Mouse (Mus musculus): ENCODE measurements around the gene Pros1.

The Pros1 gene

DNA sequence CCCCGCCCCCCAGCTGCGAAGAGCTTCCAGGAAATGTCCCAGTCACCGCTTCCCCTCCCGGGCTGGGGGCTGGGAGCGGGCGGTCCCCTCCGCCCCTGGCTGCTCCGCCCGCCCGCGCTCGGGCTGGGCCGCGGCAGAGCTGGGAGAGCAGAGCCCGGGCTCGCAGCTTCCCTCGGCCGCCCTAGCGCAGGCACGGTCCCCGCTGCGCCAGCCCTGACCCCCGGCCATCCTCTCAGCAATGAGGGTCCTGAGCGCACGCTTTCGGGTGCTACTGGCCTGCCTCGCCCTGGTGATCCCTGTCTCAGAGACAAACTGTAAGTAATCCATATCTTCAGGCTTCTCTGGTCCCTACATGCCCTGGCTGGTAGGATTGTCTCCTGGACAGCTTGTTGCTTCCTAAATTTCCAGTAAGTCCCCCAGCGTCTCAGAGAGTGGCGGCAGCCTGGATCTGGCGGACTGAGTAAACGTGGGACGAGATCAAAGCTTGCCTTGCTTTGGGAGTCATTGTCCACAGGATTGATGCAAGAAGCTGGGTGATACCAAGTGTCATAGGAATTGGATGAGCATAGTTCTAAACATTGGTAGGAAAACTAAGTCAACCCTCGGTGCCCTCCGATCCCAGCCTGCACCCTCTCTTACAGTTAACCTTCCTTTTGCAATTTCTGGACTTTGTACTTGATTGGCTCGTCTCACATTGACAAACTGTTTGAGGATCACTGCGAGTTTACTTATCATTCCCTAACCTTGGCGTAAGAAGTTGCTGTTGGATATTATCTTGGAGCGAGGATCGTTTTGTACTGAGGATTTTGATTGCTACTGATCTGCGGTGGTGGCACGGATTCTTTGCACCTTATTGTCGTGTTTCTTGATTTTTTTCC is at the start of gene Pros1:
Gene Pros1 (plus strand): TSS at position 117 of the 878 bp plus-strand sequence.
- DNase-seq (ENCODE audit: low spot score in 2 of 2), result no peak

DNA sequence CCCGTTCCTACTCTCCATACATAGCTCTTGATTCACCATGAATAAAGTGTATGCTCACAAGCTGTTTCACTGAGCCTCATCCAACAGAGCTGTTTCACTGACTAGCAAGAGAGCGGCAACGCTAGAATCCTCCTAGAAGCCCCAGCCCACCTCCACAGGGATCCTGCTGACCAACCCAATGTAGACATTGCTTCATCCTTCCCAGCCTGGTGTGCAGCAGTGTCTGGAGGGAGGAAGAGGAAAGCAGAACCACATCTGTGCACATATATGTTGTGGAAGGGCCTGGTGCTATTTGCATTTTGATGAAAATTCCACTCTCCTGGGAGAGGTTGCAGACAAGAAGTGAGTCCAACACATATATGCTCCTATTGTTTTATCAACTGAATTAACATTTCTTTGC is 49.5 kb upstream of the Pros1 start:
- DNase-seq (ENCODE audit: low spot score in 2 of 2), result no peak

DNA sequence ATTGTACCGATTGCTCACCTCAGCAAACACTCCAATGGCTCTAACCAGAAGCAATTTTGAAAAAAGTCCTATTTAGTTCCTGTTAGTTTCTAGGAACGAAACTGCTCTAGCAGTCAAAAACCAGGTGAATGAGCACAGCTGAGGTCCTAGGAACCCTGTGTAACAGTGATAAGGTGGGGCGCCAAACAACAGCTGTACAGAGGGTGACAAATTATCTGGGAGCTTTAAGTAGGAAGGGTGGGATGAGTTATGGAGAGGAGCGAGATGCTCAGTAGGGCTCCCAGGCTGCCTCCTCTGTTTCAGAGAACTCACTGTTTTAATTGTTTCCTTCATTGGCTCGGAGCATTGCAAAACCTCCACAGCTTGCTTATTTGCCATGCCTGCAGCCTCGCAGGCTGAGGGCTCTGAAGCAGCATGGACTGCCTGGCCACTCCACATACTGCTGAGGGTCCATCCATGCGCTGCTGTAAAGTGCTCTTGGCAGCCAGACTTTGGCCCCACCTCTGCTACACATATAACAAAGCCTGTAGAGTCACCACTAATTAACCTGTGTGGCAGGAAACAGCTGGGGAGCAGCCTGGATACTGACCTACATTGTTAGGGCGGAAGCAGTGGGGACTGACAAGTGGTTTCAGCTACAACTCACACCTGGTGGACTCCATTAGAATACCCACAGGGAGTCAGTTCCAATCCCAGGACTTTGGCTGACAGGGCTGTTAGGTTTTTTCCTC is 46.7 kb upstream of the Pros1 start:
- no peak for DNase-seq (ENCODE audit: low spot score in 2 of 2)

DNA sequence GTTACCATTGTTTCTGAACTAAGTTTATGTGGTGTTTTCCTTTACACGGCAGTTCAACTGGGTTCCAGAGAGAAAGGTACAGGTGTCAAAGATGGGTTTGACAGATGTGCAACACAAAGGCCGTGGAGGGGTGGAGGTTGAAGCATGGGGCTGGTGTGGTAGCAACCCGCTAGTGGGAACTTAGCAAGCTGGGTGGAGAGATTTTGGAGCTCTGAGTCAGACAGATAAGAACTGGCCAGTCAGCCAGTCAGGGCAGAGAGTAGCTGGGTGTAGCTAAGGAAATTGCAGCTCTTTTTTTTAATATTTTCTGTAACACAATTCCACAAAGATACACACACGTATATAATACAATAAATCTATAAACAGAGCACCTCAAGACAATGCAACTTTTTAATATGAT is 43.3 kb upstream of the Pros1 start:
- no peak for DNase-seq (ENCODE audit: low spot score in 2 of 2)

DNA sequence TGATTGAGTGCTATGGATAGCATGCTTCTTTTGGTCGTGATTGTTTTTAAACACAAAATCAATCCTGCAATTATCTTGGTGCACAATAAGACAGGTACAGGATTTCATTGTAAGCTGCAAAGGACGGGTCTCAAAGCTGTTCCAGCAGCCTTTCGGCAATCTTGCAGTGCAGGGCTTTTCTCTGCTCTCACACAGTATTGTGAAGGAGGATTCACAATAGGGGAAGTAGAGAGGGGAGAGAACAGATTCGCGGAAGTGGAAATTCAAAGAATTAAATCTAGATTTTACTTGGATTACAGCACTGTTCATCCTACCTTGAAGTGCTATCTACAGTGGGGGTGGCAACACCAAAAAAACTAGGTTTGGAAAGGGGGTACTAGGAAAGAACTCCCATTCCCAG is 40.3 kb upstream of the Pros1 start:
- no peak for DNase-seq (ENCODE audit: low spot score in 2 of 2)

DNA sequence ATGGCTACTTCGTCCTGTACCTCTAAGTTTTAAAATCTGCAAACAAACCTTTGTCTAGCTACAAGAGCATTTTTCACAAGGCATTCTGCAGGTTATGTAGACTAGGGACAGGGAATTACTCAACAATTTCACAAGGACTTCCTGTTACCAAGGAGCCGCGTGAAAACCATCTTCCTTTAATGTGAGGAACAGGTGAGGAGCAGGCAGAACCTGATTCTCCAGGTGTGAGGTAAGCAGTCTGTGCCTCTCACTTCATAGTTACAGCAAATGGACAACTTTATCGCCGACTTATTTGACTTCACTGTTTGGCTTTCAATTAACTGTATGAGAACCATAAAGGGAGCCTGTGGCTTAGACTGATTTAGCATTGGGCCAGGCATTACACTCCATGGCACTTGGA is 39.6 kb upstream of the Pros1 start, which contains the start of gene Stx19:
Gene Stx19 (plus strand): TSS at position 186 of the 400 bp plus-strand sequence.
- no peak for DNase-seq (ENCODE audit: low spot score in 2 of 2)

DNA sequence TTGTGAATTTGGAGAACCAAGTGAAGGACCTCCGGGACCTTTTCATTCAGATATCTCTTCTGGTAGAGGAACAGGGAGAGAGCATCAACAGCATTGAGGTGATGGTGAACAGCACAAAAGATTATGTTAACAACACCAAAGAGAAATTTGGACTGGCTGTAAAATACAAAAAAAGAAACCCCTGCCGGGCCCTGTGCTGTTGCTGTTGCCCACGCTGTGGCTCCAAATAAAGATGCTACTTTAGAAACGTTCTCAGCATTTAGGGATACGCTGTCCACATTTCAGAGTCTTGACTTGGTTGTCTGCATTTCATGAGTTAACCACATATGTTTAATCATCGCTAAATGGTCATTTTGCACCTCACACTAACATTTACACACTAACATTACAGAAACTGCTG is 31.6 kb upstream of the Pros1 start:
- no peak for DNase-seq (ENCODE audit: low spot score in 2 of 2)

DNA sequence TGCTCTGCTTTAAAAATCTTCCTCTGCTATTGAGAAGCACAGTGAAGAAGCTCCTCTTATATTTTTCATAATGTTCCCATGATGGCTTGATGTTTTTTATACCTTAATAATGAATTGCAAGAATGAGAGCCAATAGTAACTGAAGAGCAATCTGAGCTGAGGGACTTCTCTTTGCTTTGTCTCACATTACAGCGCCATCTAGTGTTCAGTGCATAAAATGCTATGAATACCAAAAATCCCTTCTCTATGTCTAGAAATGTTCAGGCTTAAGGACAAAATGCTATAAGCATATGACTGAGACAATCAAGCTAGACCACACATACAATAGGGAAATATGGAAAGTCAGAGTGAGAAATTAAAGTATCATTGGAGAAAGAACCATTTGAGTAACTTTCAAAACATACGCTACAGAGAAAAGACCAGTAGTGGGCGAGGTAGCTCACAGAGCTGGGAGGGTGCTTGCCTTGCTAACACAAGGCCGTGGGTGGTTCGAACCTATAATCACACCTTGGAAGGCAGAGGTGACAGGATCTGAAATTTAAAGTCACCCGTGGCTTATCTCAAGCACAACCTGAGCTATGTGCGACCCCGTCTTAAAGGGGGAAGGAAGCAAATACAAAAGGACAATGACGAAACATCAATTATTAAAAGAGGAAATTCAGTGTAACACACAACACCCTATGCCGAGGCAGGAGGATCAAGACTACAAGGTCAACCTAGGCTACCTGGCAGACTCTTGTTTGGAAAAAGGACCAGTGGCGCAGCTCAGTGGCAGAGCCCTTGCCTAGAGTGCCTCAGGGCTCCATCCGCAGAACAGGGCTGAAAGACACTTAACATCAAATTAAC is 27.7 kb upstream of the Pros1 start:
- peak in 1 of 2 experiments; percentile 11 for DNase-seq (ENCODE audit: low spot score in 2 of 2)

DNA sequence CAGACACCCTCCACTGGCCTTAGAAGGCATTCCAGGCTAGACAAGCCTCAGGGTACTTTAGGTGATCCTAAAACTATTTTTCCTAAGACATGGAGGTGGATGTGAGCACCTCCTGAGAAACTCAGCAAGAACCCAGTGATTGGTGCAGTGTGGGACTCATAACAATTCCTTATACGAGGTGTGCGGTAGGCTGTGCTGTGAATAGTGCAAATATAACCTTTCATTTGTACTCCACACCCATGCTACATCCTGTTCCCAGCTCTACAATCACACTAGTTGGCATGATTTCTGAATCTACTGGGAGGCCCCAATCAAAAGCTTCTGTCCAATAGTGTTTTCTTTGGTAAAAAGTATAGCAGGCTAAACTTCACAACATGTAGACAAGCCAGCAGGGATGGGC is 22.1 kb upstream of the Pros1 start:
- DNase-seq (ENCODE audit: low spot score in 2 of 2), result no peak

DNA sequence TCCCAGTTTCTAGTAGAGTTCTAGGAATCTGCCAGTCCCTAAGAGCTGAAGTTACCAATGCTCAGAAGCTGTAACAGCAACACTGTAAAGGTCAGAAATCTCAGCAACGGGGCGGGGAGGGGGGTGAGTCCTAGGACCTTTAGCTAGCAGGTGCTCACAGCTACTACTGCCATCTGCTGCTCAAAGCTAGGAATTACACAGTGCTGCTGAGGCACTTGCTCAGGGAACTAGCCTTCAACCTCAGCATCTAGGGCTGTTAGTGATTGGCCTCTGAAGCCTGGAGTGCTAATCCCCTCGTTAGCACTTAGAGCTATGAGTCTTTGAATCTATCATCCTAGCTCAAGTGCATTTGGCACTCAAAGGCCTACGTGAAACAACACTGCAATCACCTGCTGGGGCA is 21.6 kb upstream of the Pros1 start:
- peak; percentile 35 to 50 for DNase-seq (ENCODE audit: low spot score in 2 of 2)

DNA sequence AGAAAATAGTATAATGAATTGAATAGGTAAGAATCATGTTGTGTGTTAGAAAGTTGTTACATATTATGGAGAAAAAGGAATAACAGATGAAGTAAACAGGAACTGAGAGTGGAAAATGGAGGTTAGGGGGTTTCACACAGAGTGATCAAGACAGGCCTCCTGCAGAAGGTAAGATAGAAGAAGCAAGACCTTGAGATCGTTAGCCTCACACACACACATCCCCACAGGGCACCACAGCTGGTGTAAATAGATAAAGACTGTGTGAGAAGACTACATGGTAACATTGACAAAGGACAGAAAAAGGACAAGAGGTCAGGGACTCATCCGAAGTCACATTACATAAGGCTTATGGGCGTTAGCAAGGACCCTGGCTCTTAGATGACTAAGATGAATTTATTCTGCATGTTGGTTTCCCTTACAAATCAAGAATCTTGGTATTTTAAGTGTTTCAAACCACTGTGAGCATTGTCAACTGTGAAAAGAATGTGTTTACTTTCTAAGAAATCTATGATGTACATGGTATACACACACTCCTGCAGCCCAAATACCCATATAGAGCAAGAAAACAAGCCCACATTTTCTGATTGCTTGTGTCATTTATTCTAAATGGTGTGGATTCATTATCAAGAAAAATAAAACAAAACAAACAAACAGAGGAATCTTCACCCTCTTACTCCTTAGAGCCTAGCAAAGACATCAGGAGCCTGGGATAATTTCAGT is 19.9 kb upstream of the Pros1 start:
- DNase-seq (ENCODE audit: low spot score in 2 of 2), result no peak

DNA sequence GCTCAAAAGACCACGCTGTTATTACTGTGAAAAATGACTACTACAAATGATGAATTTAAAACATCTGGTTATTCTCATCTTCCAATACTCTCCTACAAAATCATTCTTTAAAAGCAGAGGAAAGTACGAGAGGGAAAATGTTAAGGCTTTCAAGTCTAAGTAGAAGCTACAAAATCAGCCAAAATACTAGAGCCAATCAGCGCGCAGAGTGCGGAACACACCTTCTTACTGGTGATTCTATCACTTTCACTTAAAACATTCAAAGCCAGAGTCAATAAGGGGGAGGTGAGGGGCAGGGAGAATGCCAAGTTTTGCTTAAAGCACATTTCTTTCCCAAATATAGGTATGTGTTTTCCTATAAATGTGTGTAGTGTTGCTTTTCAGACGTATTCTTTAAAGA is 8.8 kb upstream of the Pros1 start:
- DNase-seq (ENCODE audit: low spot score in 2 of 2), result no peak

DNA sequence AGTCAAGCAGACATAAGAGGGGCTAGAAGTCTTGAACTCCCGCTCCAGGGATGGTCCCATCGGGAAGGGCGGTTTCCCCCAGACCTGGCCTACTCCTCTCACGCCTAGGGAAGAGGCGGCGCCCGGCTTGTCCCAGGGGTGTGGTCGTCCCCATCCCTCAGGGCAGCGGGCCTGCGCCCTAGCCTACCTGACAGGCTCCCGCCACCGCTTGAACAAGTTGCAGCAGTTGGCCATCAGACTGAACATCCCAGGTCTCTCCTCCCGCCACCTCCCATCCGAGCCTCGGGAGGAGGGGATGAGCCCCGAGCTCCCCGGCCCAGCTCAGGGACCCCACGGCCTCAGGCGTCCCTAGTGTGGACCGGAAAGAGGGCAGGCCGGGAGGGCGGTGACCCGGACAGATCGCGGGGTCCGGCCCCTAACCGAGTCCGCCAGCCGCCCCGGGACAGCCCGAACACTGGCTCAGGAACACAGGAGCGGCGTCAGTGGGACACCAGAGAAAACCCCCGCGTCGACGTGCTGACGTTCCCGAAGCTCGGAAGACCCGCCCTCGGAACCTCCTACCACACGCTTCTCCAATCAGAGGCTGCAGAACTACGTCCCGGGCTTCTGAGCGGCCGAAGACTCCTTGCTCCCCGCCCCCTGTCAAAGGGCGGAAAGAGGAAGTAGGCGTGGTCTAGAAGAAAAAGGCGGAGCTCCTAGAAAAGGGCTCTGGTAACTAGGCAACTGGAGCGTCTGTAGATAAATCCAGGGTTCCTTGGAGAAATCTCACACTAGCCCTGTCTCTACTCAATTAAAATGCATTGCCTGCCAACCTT is 7.4 kb upstream of the Pros1 start, which contains the start of gene Arl13b:
Gene Arl13b (minus strand): TSS at position 543 of the 815 bp plus-strand sequence.
- peak; percentile 94 for DNase-seq (ENCODE audit: low spot score in 2 of 2)

DNA sequence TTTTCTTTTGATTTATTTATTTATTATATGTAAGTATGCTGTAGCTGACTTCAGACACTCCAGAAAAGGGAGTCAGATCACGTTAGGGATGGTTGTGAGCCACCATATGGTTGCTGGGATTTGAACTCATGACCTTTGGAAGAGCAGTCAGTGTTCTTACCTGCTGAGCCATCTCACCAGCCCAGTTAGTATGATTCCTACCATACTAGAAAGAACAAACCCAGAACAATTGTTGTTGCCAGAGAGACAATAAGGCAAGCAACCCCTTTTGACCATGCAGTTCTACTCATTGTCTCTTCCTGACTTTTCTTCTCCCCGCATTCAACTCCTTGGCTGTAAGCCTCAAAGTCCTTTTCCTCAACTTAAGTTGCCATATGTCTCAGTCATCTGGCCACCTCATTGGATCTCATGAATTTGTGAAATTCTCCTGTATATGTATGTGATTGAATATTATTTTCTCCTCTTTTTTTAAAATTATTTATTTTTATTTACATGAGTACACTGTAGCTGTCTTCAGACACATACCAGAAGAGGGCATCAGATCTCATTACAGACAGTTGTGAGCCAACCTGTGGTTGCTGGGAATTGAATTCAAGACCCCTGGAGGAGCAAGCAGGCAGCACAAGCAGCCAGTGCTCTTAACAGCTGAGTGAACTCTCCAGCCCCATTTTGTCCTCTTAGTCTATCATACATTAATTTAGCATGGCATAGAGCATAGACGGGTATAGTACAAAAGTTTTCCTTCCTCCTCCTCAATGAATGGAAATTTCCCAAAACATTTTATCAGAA is 1.4 kb upstream of the Pros1 start:
- DNase-seq (ENCODE audit: low spot score in 2 of 2), result no peak

DNA sequence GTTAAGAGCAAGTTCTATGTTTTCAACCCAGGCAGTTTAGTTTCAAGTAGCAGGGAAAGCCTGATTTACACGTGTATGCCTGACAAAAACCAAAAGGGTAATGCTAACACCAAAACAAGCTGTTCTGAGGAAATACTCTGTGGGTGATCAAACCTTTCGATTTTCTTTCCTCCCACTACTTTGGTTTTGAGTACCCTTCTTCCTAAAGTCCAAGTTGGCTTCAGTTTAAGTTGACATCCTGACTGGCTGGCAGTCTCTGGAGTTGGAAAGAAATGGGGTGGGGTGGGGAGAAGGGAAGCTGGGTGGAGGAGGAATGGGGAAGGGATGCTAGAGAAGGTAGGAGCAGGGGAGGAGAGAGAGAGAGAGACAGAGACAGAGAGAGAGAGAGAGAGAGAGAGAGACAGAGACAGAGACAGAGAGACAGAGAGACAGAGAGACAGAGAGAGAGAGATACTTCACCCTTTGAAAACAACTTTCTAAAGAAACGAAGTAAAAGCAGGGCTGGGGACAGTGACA is 438 bp upstream of the Pros1 start:
- no peak for DNase-seq (ENCODE audit: low spot score in 2 of 2)

DNA sequence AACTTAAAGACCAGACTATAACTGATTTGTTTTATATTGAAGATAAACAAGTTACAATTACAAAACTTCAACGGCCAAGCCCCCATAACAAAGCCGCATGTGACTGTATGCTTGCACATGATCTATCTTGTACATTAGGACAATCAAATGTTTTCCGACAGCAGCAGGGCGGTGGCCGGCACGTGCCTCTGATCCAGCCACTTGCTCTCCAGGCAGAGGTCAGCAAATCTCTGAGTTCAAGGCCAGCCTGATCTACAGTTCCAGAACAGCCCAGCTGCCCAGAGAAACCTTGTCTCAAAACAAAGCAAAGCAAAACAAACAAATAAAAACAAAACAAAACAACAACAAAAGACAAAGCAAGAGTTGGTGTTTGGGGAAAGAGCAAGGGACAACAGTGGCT is 1.3 kb downstream of the Pros1 start:
- no peak for DNase-seq (ENCODE audit: low spot score in 2 of 2)

DNA sequence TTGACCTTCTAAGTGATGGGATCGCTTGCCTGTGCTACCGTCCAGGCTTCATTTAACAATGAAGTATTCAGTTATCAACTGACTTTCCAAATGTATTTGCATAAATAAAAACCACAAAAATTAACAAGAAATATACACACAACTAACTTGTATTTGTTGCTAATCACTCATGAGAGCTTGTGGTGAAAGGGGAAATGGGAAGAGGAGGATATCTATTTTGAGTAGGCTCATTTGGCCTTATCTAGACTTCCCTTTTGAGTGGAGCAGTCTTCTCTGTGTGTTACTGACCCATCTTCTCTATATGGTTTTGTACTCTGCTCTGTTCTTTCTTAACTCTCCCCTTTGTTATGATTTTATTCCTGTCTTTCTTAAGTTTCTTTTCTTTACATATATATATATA is 2.2 kb downstream of the Pros1 start:
- DNase-seq (ENCODE audit: low spot score in 2 of 2), result no peak

DNA sequence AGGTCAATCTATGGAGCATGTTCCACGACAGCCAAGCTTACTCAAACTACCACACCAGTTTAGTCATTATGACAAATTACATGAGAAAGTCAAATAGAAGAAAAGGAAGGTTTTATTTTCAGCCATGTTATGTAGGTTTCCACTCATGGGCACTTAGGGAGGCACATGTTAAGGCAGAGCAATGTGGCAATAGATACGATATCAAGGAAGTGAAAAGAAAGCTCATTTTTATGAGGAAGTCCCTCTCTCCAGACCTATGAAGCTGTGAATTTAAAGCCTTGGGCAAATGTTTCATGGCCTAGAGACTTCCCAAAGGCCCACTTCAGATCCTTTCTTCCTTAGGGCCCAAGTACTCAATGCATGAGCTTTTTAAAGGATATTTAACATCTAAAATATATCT is 3.4 kb downstream of the Pros1 start:
- DNase-seq (ENCODE audit: low spot score in 2 of 2), result no peak

DNA sequence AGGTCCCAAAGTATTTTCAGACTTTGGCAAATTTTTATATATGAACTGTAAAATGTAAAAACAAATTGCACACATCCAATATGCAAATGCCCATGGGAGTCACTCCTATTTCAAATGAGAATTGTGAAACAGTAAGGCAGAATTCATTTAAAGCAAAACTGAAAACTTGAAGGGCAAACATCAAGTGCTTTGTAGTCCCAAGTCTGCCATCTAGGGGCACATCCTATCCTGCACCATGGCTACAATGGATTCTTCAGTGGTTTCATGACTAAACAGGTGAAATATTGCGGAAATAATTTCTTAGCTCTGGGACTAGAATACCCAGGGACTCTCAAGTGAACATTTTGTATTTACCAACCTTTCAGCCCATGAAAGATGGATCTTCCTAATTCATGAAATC is 3.9 kb downstream of the Pros1 start:
- no peak for DNase-seq (ENCODE audit: low spot score in 2 of 2)

Measured in natural killer cell, adult 2 months (primary cell).